Mouse (Mus musculus): ENCODE measurements around the gene Asxl1. TPM values are rescaled to one million over a fixed set of nuclear protein-coding genes. Genes with fewer than 3 reads are reported as not detected.

Gene Asxl1
- total and polyA plus RNA-seq, 2 experiments from 2014 or later, result 7.4 to 18.8 TPM

GRCm38 (mm10) chr2:153424557-153424956, 78.9 kb downstream of the Asxl1 start:
- no peak for ATAC-seq (ENCODE audit: insufficient read depth, low read depth)
- Histone ChIP-seq H3K27me3 (ENCODE audit: control insufficient read depth, insufficient read depth, low read length) (no peaks in the 10 kb centered on the region), H3K27ac (ENCODE audit: low read depth) (no peak overlapping the region), H3K9ac (replicated peaks; ENCODE audit: low read depth, low read length) (no peak overlapping the region), H3K4me3 (ENCODE audit: low read depth, low read length) (no peak overlapping the region), H3K9me3 (replicated peaks; ENCODE audit: control insufficient read depth, low read length) (no peaks in the 10 kb centered on the region), H3K36me3 (replicated peaks; ENCODE audit: control insufficient read depth, insufficient read depth, low read length) (peaks cover 12% of the 10 kb centered on the region), H3K4me2 (ENCODE audit: low read depth, low read length) (no peak overlapping the region), H3K4me1 (ENCODE audit: control insufficient read depth, insufficient read depth) (peaks cover 46% of the 10 kb centered on the region)
- WGBS, result 72% methylated on average over 8 of the region's 8 CpGs
- no peak for DNase-seq (ENCODE audit: low spot score)
- TF ChIP-seq EP300 (IDR thresholded peaks at IDR 0.05; ENCODE audit: low read depth) (no peak), CTCF (IDR thresholded peaks at IDR 0.05; ENCODE audit: low read depth) (no peak)

- peaks cover 5% of the 10 kb centered on the region for H3K36me3 ChIP-seq (replicated peaks; ENCODE audit: control insufficient read depth, insufficient read depth, low read length)
These were observed 79.7 kb downstream of the Asxl1 start for GRCm38 (mm10) chr2:153425124-153425844.

GRCm38 (mm10) chr2:153425998-153426670, 80.5 kb downstream of the Asxl1 start:
- peaks cover 46% of the 10 kb centered on the region for H3K4me1 ChIP-seq (ENCODE audit: control insufficient read depth, insufficient read depth)
- H3K9me3 ChIP-seq (replicated peaks; ENCODE audit: control insufficient read depth, low read length), result no peaks in the 10 kb centered on the region
- WGBS, result 76% methylated on average over 9 of the region's 9 CpGs
- no peak for ATAC-seq (ENCODE audit: insufficient read depth, low read depth)
- no peak for DNase-seq (ENCODE audit: low spot score)
- no peak overlapping the region for H3K4me2 ChIP-seq (ENCODE audit: low read depth, low read length)
- H3K4me3 ChIP-seq (ENCODE audit: low read depth, low read length), result no peak overlapping the region
- no peaks in the 10 kb centered on the region; the same call in 1 of the 2 replicates for H3K36me3 ChIP-seq (replicated peaks; ENCODE audit: control insufficient read depth, insufficient read depth, low read length)
- H3K27me3 ChIP-seq (ENCODE audit: control insufficient read depth, insufficient read depth, low read length), result no peaks in the 10 kb centered on the region
- H3K27ac ChIP-seq (ENCODE audit: low read depth), result peak overlapping the region; percentile 23; the same call in 1 of the 2 replicates
- no peak overlapping the region for H3K9ac ChIP-seq (replicated peaks; ENCODE audit: low read depth, low read length)
- TF ChIP-seq CTCF (IDR thresholded peaks at IDR 0.05; ENCODE audit: low read depth) (no peak), EP300 (IDR thresholded peaks at IDR 0.05; ENCODE audit: low read depth) (no peak)

More at GRCm38 (mm10) chr2:153425124-153425844, 79.7 kb downstream of the Asxl1 start:
- ATAC-seq (ENCODE audit: insufficient read depth, low read depth) (peak; percentile 65), DNase-seq (ENCODE audit: low spot score) (no peak)
- peaks cover 46% of the 10 kb centered on the region for H3K4me1 ChIP-seq (ENCODE audit: control insufficient read depth, insufficient read depth)
- no peak overlapping the region for H3K4me3 ChIP-seq (ENCODE audit: low read depth, low read length)
- WGBS, result 79% methylated on average over 4 of the region's 4 CpGs
- peak overlapping the region; percentile 23 for H3K27ac ChIP-seq (ENCODE audit: low read depth)
- H3K4me2 ChIP-seq (ENCODE audit: low read depth, low read length), result no peak overlapping the region
- no peaks in the 10 kb centered on the region for H3K27me3 ChIP-seq (ENCODE audit: control insufficient read depth, insufficient read depth, low read length)
- TF ChIP-seq CTCF (IDR thresholded peaks at IDR 0.05; ENCODE audit: low read depth) (no peak), EP300 (IDR thresholded peaks at IDR 0.05; ENCODE audit: low read depth) (no peak)
- no peaks in the 10 kb centered on the region for H3K9me3 ChIP-seq (replicated peaks; ENCODE audit: control insufficient read depth, low read length)
- H3K9ac ChIP-seq (replicated peaks; ENCODE audit: low read depth, low read length), result no peak overlapping the region

GRCm38 (mm10) chr2:153426931-153427330, 81.3 kb downstream of the Asxl1 start:
- H3K9ac ChIP-seq (replicated peaks; ENCODE audit: low read depth, low read length), result no peak overlapping the region
- 36% methylated on average over 2 of the region's 2 CpGs for WGBS
- H3K4me3 ChIP-seq (ENCODE audit: low read depth, low read length), result no peak overlapping the region
- H3K4me1 ChIP-seq (ENCODE audit: control insufficient read depth, insufficient read depth), result peaks cover 49% of the 10 kb centered on the region
- ATAC-seq (ENCODE audit: insufficient read depth, low read depth), result peak; percentile 62
- no peak for TF ChIP-seq EP300 (IDR thresholded peaks at IDR 0.05; ENCODE audit: low read depth)
- TF ChIP-seq CTCF (IDR thresholded peaks at IDR 0.05; ENCODE audit: low read depth), result no peak
- H3K9me3 ChIP-seq (replicated peaks; ENCODE audit: control insufficient read depth, low read length), result no peaks in the 10 kb centered on the region
- peak overlapping the region; percentile 32; the same call in 1 of the 2 replicates for H3K27ac ChIP-seq (ENCODE audit: low read depth)
- H3K36me3 ChIP-seq (replicated peaks; ENCODE audit: control insufficient read depth, insufficient read depth, low read length), result peaks cover 5% of the 10 kb centered on the region
- DNase-seq (ENCODE audit: low spot score), result peak; percentile 29
- no peaks in the 10 kb centered on the region for H3K27me3 ChIP-seq (ENCODE audit: control insufficient read depth, insufficient read depth, low read length)
- H3K4me2 ChIP-seq (ENCODE audit: low read depth, low read length), result no peak overlapping the region

GRCm38 (mm10) chr2:153428485-153428884, 82.9 kb downstream of the Asxl1 start:
- Histone ChIP-seq H3K4me1 (ENCODE audit: control insufficient read depth, insufficient read depth) (peaks cover 50% of the 10 kb centered on the region), H3K27me3 (ENCODE audit: control insufficient read depth, insufficient read depth, low read length) (no peaks in the 10 kb centered on the region), H3K4me2 (ENCODE audit: low read depth, low read length) (no peak overlapping the region), H3K9me3 (replicated peaks; ENCODE audit: control insufficient read depth, low read length) (no peaks in the 10 kb centered on the region), H3K36me3 (replicated peaks; ENCODE audit: control insufficient read depth, insufficient read depth, low read length) (peaks cover 5% of the 10 kb centered on the region), H3K27ac (ENCODE audit: low read depth) (no peak overlapping the region), H3K4me3 (ENCODE audit: low read depth, low read length) (no peak overlapping the region), H3K9ac (replicated peaks; ENCODE audit: low read depth, low read length) (no peak overlapping the region)
- TF ChIP-seq EP300 (IDR thresholded peaks at IDR 0.05; ENCODE audit: low read depth) (no peak), CTCF (IDR thresholded peaks at IDR 0.05; ENCODE audit: low read depth) (no peak)
- DNase-seq (ENCODE audit: low spot score) (peak; percentile 8), ATAC-seq (ENCODE audit: insufficient read depth, low read depth) (peak; percentile 25; the same call in 1 of the 2 replicates)
- 32% methylated on average over 2 of the region's 2 CpGs for WGBS
